Mouse (Mus musculus): Measurements from ENCODE around the gene Megf11.

Gene Megf11

GRCm38 (mm10) chr9:64609546-64609945, 224.1 kb downstream of the Megf11 start:
- 46% methylated on average over 3 of the region's 3 CpGs for WGBS

- WGBS = 24% methylated on average over 7 of the region's 7 CpGs
These were observed 226.9 kb downstream of the Megf11 start for GRCm38 (mm10) chr9:64612121-64612983.

GRCm38 (mm10) chr9:64612984-64613649, 227.7 kb downstream of the Megf11 start:
- 44% methylated on average over 7 of the region's 7 CpGs for WGBS

GRCm38 (mm10) chr9:64617413-64617812, 232.0 kb downstream of the Megf11 start:
- WGBS = 79% methylated on average over 5 of the region's 5 CpGs

GRCm38 (mm10) chr9:64618433-64618832, 233.0 kb downstream of the Megf11 start:
- 96% methylated on average over 3 of the region's 3 CpGs for WGBS

- WGBS = 81% methylated on average over 10 of the region's 10 CpGs
These were observed 234.0 kb downstream of the Megf11 start for GRCm38 (mm10) chr9:64619440-64619839.

- WGBS = 91% methylated on average over 8 of the region's 8 CpGs
These were observed 235.2 kb downstream of the Megf11 start for GRCm38 (mm10) chr9:64620596-64620995.

- WGBS = 45% methylated on average over 5 of the region's 5 CpGs
These were observed 236.3 kb downstream of the Megf11 start for GRCm38 (mm10) chr9:64621499-64622296.

- WGBS = 96% methylated on average over 4 of the region's 4 CpGs
These were observed 237.9 kb downstream of the Megf11 start for GRCm38 (mm10) chr9:64623361-64623760.

GRCm38 (mm10) chr9:64624536-64624935, 239.1 kb downstream of the Megf11 start:
- 83% methylated on average over 8 of the region's 8 CpGs for WGBS

- 89% methylated on average over 1 of the region's 1 CpGs for WGBS
These were observed 244.4 kb downstream of the Megf11 start for GRCm38 (mm10) chr9:64629802-64630201.

- 83% methylated on average over 3 of the region's 3 CpGs for WGBS
These were observed 247.7 kb downstream of the Megf11 start for GRCm38 (mm10) chr9:64633169-64633568.

GRCm38 (mm10) chr9:64636111-64636510, 250.7 kb downstream of the Megf11 start:
- 41% methylated on average over 6 of the region's 6 CpGs for WGBS

- WGBS = 71% methylated on average over 2 of the region's 2 CpGs
These were observed 251.5 kb downstream of the Megf11 start for GRCm38 (mm10) chr9:64636961-64637360.

- 18% methylated on average over 22 of the region's 22 CpGs for WGBS
These were observed 252.8 kb downstream of the Megf11 start for GRCm38 (mm10) chr9:64638250-64638649.

- WGBS = 29% methylated on average over 5 of the region's 5 CpGs
These were observed 254.2 kb downstream of the Megf11 start for GRCm38 (mm10) chr9:64639664-64640063.

GRCm38 (mm10) chr9:64644129-64644528, 258.7 kb downstream of the Megf11 start:
- 66% methylated on average over 7 of the region's 7 CpGs for WGBS

GRCm38 (mm10) chr9:64645462-64645861, 260.0 kb downstream of the Megf11 start:
- WGBS = 90% methylated on average over 3 of the region's 3 CpGs

- 82% methylated on average over 9 of the region's 9 CpGs for WGBS
These were observed 264.0 kb downstream of the Megf11 start for GRCm38 (mm10) chr9:64649393-64649792.

GRCm38 (mm10) chr9:64649892-64650291, 264.5 kb downstream of the Megf11 start:
- 50% methylated on average over 2 of the region's 2 CpGs for WGBS

- WGBS = 96% methylated on average over 1 of the region's 1 CpGs
These were observed 265.8 kb downstream of the Megf11 start for GRCm38 (mm10) chr9:64651181-64651580.

GRCm38 (mm10) chr9:64651689-64652088, 266.3 kb downstream of the Megf11 start:
- WGBS = 72% methylated on average over 4 of the region's 4 CpGs

All from cerebral cortex, adult 2 months (tissue).